Mouse (Mus musculus) neural tube, embryonic 15.5 days (tissue): ENCODE measurements around the gene Alx3. TPM values are rescaled to one million over a fixed set of nuclear protein-coding genes. Genes with fewer than 3 reads are reported as not detected.

Experiments used
- ATAC-seq: fragments of 200-750 bp; cut with Nextera tagmentation; 2 replicates; pipeline ENCODE4 v1.8.0; 2017; ENCODE audit warnings: mild to moderate bottlenecking, moderate TSS enrichment, moderate library complexity; ENCODE audit not compliant: low FRiP score
- H3K27ac ChIP-seq: fragments of 300-500 bp; sonication (generic); replicated peaks from 2 replicates; pipeline ENCODE4 v1.5.1; 2015; ENCODE audit warnings: mild to moderate bottlenecking, inconsistent platforms
- H3K27me3 ChIP-seq: fragments of 300-500 bp; sonication (generic); replicated peaks from 2 replicates; pipeline ENCODE4 v1.6.1; 2015; ENCODE audit warnings: inconsistent platforms
- H3K36me3 ChIP-seq: fragments of 300-500 bp; sonication (generic); 2 replicates; pipeline ENCODE4 v1.6.1; 2015; ENCODE audit warnings: inconsistent platforms
- H3K4me1 ChIP-seq: fragments of 300-500 bp; sonication (generic); 2 replicates; pipeline ENCODE4 v1.6.1; 2015; ENCODE audit warnings: inconsistent platforms
- H3K4me2 ChIP-seq: fragments of 300-500 bp; sonication (generic); 2 replicates; pipeline ENCODE4 v1.6.1; 2015; ENCODE audit warnings: inconsistent platforms, mild to moderate bottlenecking, moderate library complexity
- H3K4me3 ChIP-seq: fragments of 300-500 bp; sonication (generic); replicated peaks from 2 replicates; pipeline ENCODE4 v1.5.1; 2015; ENCODE audit warnings: mild to moderate bottlenecking, inconsistent platforms
- H3K9ac ChIP-seq: fragments of 300-500 bp; sonication (generic); replicated peaks from 2 replicates; pipeline ENCODE4 v1.6.1; 2015; ENCODE audit warnings: mild to moderate bottlenecking, inconsistent platforms
- H3K9me3 ChIP-seq: fragments of 300-500 bp; sonication (generic); replicated peaks from 2 replicates; pipeline ENCODE4 v1.6.1; 2016; ENCODE audit warnings: inconsistent platforms
- WGBS: fragments of 180-500 bp; shearing (Covaris S2); methylation state at CpG from one replicate; pipeline ENCODE4 v1.1.7; 2015; ENCODE audit warnings: mixed read lengths; 5-methylcytosine and 5-hydroxymethylcytosine counted together
- polyA plus RNA-seq: library from polyadenylated mRNA; unstranded; fragments of >200 nt; fragmentation: Nextera tagmentation; extraction: Ambion mirVana; gene quantifications from 2 replicates; pipeline ENCODE4 v1.2.1, GENCODE M21; 2015

Alx3 gene
- polyA plus RNA-seq, 1 experiment from 2014 or later = not detected

DNA sequence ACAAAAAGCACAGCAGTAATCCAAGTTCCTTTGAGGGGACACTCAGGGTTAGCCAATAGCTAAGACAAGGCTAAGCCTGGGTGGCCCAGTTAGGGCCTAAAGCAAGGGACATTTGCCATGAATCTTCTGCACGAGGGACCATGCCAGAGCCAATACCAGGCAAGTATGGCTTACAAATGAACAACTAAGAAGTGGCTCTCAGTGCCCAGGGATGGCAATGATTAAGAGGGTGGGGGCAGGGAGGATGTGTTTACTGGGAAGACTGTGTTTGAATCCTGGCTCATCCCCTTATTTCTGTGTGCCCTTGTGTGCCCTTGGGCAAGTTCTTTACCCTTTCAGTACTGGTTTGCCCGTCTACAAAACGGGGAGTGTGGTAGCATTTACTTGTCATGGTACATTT, 14.5 kb downstream of the Alx3 start:
- no peak for ATAC-seq
- peaks cover 40% of the 10 kb centered on the region for H3K36me3 ChIP-seq

GRCm38 (mm10) chr3:107611394-107611793, 16.6 kb downstream of the Alx3 start:
- ATAC-seq = no peak
- Histone ChIP-seq H3K36me3 (peaks cover 60% of the 10 kb centered on the region), H3K9me3 (no peaks in the 10 kb centered on the region), H3K4me2 (no peak overlapping the region), H3K4me3 (no peak overlapping the region), H3K27me3 (no peaks in the 10 kb centered on the region), H3K4me1 (0 out of 2 replicates have a peak, but pooled peaks cover 4% of the 10 kb centered on the region), H3K27ac (no peak overlapping the region), H3K9ac (no peak overlapping the region)
- 74% methylated on average over 4 of the region's 4 CpGs for WGBS

More for the DNA sequence above, 14.5 kb downstream of the Alx3 start:
- Histone ChIP-seq H3K4me1 (0 out of 2 replicates have a peak, but pooled peaks cover 4% of the 10 kb centered on the region), H3K4me2 (no peak overlapping the region), H3K4me3 (no peak overlapping the region), H3K9ac (no peak overlapping the region), H3K27ac (no peak overlapping the region), H3K27me3 (peaks cover under 1% of the 10 kb centered on the region; the same call in 1 of the 2 replicates), H3K9me3 (no peaks in the 10 kb centered on the region)
- WGBS = 39% methylated on average over 3 of the region's 3 CpGs

GRCm38 (mm10) chr3:107612902-107613525, 18.2 kb downstream of the Alx3 start:
- ATAC-seq = peak; percentile 63; the same call in 1 of the 2 replicates
- Histone ChIP-seq H3K4me1 (0 out of 2 replicates have a peak, but pooled peaks cover 4% of the 10 kb centered on the region), H3K36me3 (peaks cover 77% of the 10 kb centered on the region), H3K9me3 (no peaks in the 10 kb centered on the region), H3K4me2 (no peak overlapping the region), H3K27me3 (no peaks in the 10 kb centered on the region), H3K9ac (no peak overlapping the region), H3K4me3 (no peak overlapping the region), H3K27ac (no peak overlapping the region)
- WGBS = 88% methylated on average over 11 of the region's 11 CpGs

DNA sequence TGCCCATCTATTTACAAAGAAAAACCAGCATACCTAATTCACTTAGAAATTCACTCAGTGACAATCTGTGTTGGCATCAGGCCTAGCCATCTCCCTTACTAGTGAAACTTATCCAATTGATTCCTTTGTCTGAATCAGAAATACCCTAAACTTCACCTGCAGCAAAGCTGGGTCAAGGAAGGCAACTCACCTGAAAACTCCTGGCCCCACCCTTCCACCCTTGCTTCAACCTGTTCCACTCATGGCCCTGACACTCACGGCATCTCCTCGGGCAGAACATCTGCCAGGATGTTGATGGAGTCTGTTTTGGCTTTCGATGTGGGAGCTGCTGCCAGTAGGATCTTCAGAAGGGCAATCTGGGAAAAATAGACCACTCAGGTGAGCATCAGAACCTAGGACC, 23.0 kb downstream of the Alx3 start:
- Histone ChIP-seq H3K9me3 (no peaks in the 10 kb centered on the region), H3K36me3 (peaks cover 96% of the 10 kb centered on the region), H3K4me2 (no peak overlapping the region), H3K27ac (no peak overlapping the region), H3K27me3 (no peaks in the 10 kb centered on the region), H3K4me1 (0 out of 2 replicates have a peak, but pooled peaks cover under 1% of the 10 kb centered on the region), H3K4me3 (no peak overlapping the region), H3K9ac (no peak overlapping the region)
- no peak for ATAC-seq
- 98% methylated on average over 3 of the region's 3 CpGs for WGBS

- ATAC-seq = no peak
- 90% methylated on average over 6 of the region's 6 CpGs for WGBS
- no peak overlapping the region for H3K9ac ChIP-seq
- no peak overlapping the region for H3K27ac ChIP-seq
- H3K4me1 ChIP-seq = no peaks in the 10 kb centered on the region
- no peaks in the 10 kb centered on the region for H3K9me3 ChIP-seq
- H3K4me3 ChIP-seq = no peak overlapping the region
- H3K27me3 ChIP-seq = no peaks in the 10 kb centered on the region
- H3K36me3 ChIP-seq = peaks cover 96% of the 10 kb centered on the region
- H3K4me2 ChIP-seq = no peak overlapping the region
Observed at GRCm38 (mm10) chr3:107619911-107620310, 25.1 kb downstream of the Alx3 start.

DNA sequence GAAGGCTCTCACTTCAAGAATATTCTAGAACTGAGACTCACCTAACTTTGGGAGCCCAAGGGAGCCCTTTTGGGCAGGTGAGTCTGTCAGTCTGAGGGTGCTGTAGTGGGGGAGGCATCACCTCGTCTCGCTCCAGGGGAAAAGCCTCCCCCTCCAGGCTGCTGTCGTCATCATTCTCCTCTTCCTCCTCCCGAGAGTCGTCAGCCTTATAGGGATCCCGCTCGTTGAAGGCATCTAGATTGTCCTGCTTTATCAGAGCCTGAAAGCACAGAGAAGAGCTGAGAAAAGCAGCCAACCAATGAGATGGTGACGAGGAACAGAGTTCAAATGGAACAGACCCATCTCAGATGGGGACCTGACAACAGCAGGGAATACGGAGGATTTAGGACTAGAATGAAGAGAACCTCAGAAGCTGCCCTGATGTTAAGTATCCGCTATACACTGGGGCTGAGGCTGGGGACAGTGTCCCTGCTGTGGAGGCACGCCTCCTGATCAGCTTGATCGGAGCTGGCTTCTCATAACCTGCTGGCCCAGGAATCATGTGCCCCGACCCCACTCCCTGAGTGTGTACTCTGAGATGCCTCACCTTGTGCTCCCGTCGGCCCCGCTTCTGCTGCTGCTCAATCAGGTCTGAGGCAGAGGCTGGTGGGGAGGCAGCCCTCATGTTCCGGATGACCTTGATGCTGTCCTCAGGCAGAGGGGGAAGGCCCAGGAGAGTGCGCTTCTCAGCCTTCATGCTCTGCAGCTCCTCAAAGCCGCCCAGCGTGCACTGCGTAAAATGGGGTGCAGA, 26.6 kb downstream of the Alx3 start:
- no peak overlapping the region for H3K9ac ChIP-seq
- no peak for ATAC-seq
- no peaks in the 10 kb centered on the region for H3K27me3 ChIP-seq
- WGBS = 91% methylated on average over 21 of the region's 21 CpGs
- H3K27ac ChIP-seq = no peak overlapping the region
- H3K4me1 ChIP-seq = no peaks in the 10 kb centered on the region
- H3K9me3 ChIP-seq = no peaks in the 10 kb centered on the region
- no peak overlapping the region for H3K4me3 ChIP-seq
- no peak overlapping the region for H3K4me2 ChIP-seq
- H3K36me3 ChIP-seq = peaks cover 96% of the 10 kb centered on the region

GRCm38 (mm10) chr3:107622537-107622936, 27.7 kb downstream of the Alx3 start:
- H3K27ac ChIP-seq = no peak overlapping the region
- H3K4me1 ChIP-seq = peaks cover 4% of the 10 kb centered on the region; the same call in 1 of the 2 replicates
- H3K4me2 ChIP-seq = no peak overlapping the region
- WGBS = 97% methylated on average over 7 of the region's 7 CpGs
- no peak overlapping the region for H3K4me3 ChIP-seq
- no peaks in the 10 kb centered on the region for H3K27me3 ChIP-seq
- peaks cover 96% of the 10 kb centered on the region for H3K36me3 ChIP-seq
- no peak for ATAC-seq
- no peak overlapping the region for H3K9ac ChIP-seq
- H3K9me3 ChIP-seq = no peaks in the 10 kb centered on the region

- 98% methylated on average over 8 of the region's 8 CpGs for WGBS
- no peak overlapping the region for H3K9ac ChIP-seq
- no peak overlapping the region for H3K27ac ChIP-seq
- no peaks in the 10 kb centered on the region for H3K9me3 ChIP-seq
- peaks cover 89% of the 10 kb centered on the region for H3K36me3 ChIP-seq
- H3K4me3 ChIP-seq = no peak overlapping the region
- H3K27me3 ChIP-seq = no peaks in the 10 kb centered on the region
- no peak for ATAC-seq
- H3K4me1 ChIP-seq = peaks cover 10% of the 10 kb centered on the region
- no peak overlapping the region for H3K4me2 ChIP-seq
Observed at GRCm38 (mm10) chr3:107624424-107624823, 29.6 kb downstream of the Alx3 start.

GRCm38 (mm10) chr3:107625536-107625935, 30.7 kb downstream of the Alx3 start:
- Histone ChIP-seq H3K36me3 (peaks cover 81% of the 10 kb centered on the region), H3K4me3 (no peak overlapping the region), H3K27me3 (no peaks in the 10 kb centered on the region), H3K27ac (no peak overlapping the region), H3K4me2 (no peak overlapping the region), H3K4me1 (peaks cover 21% of the 10 kb centered on the region), H3K9ac (no peak overlapping the region), H3K9me3 (no peaks in the 10 kb centered on the region)
- 91% methylated on average over 8 of the region's 8 CpGs for WGBS
- no peak for ATAC-seq

- Histone ChIP-seq H3K9me3 (no peaks in the 10 kb centered on the region), H3K9ac (no peak overlapping the region), H3K36me3 (peaks cover 69% of the 10 kb centered on the region), H3K4me1 (peaks cover 24% of the 10 kb centered on the region), H3K27ac (no peak overlapping the region), H3K4me2 (no peak overlapping the region), H3K27me3 (no peaks in the 10 kb centered on the region), H3K4me3 (no peak overlapping the region)
- ATAC-seq = no peak
- WGBS = 98% methylated on average over 8 of the region's 8 CpGs
Observed at GRCm38 (mm10) chr3:107626751-107627150, 31.9 kb downstream of the Alx3 start.

DNA sequence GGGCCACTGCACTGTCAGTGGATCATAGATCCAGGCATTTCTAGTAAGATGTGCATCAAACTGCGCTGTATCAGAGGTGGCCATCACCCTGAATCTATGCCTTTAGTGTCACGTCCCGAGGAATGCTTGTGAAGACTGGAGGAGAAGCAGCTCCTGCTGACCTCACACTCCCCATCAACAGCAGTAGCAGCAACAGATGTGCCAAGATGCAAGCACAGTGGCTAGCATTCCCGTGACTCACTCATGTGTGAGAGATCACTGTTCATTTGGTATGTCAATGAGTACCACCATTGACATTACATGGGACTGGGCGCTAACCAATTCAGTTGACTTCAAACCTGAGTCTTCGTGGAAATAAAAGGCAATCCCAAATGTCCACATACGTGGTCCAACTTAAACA, 32.8 kb downstream of the Alx3 start:
- H3K9me3 ChIP-seq = no peaks in the 10 kb centered on the region
- no peak overlapping the region for H3K4me2 ChIP-seq
- H3K36me3 ChIP-seq = peaks cover 60% of the 10 kb centered on the region
- peaks cover 27% of the 10 kb centered on the region for H3K4me1 ChIP-seq
- WGBS = 93% methylated on average over 7 of the region's 7 CpGs
- ATAC-seq = no peak
- H3K27me3 ChIP-seq = no peaks in the 10 kb centered on the region
- H3K27ac ChIP-seq = no peak overlapping the region
- no peak overlapping the region for H3K4me3 ChIP-seq
- H3K9ac ChIP-seq = no peak overlapping the region

- no peaks in the 10 kb centered on the region for H3K9me3 ChIP-seq
- peaks cover 27% of the 10 kb centered on the region for H3K4me1 ChIP-seq
- no peak overlapping the region for H3K9ac ChIP-seq
- no peaks in the 10 kb centered on the region for H3K27me3 ChIP-seq
- H3K27ac ChIP-seq = no peak overlapping the region
- H3K4me2 ChIP-seq = no peak overlapping the region
- H3K36me3 ChIP-seq = peaks cover 51% of the 10 kb centered on the region
- H3K4me3 ChIP-seq = no peak overlapping the region
- ATAC-seq = no peak
- WGBS = 96% methylated on average over 2 of the region's 2 CpGs
Observed at GRCm38 (mm10) chr3:107628551-107628950, 33.7 kb downstream of the Alx3 start.
